In genomic region chr1:90927929-90928574, GRCm38 (mm10) we compare ENCODE assay signal across 11 mouse cellular contexts. TPM values are rescaled to one million over a fixed set of nuclear protein-coding genes. Genes with fewer than 3 reads are reported as not detected.
DNase-seq lines count a peak whose midpoint lies in the region; ATAC-seq lines count a peak whose summit lies in the region.
"Had no signal": no experiment of that assay in that cellular context is flagged by ENCODE, and none has a peak within 500 bp of the region (broad histone marks: within the 10 kb centered on the region; RNA-seq: fewer than 3 reads in every experiment).

No protein-coding gene starts in this region.

- H3K27ac ChIP-seq in heart, embryonic 10.5 days, result peak overlapping the region; percentile 63; the same call in 1 of the 2 replicates
- no peak overlapping the region for H3K27ac ChIP-seq in forebrain, embryonic 15.5 days (replicated peaks)
- no peak overlapping the region for H3K27ac ChIP-seq in liver, embryonic 16.5 days (ENCODE audit: low read length)

- no peaks in the 10 kb centered on the region for H3K9me3 ChIP-seq in heart, embryonic 10.5 days
- no peaks in the 10 kb centered on the region for H3K9me3 ChIP-seq in forebrain, embryonic 15.5 days
- no peaks in the 10 kb centered on the region for H3K9me3 ChIP-seq in liver, embryonic 16.5 days (replicated peaks; ENCODE audit: control insufficient read depth, low read length)

- whole genome bisulfite sequencing in heart, embryonic 10.5 days, result 1% methylated on average over 23 of the region's 23 CpGs
- under 1% methylated on average over 23 of the region's 23 CpGs for WGBS in forebrain, embryonic 15.5 days
- WGBS in liver, embryonic 16.5 days (ENCODE audit: insufficient replicate concordance), result 4% methylated on average over 23 of the region's 23 CpGs

- H3K36me3 ChIP-seq in heart, embryonic 10.5 days, result no peaks in the 10 kb centered on the region
- H3K36me3 ChIP-seq in forebrain, embryonic 15.5 days, result no peaks in the 10 kb centered on the region
- no peaks in the 10 kb centered on the region for H3K36me3 ChIP-seq in liver, embryonic 16.5 days (ENCODE audit: control insufficient read depth, insufficient read depth)

- H3K4me1 ChIP-seq in heart, embryonic 10.5 days, result peaks cover 21% of the 10 kb centered on the region
- H3K4me1 ChIP-seq in forebrain, embryonic 15.5 days, result peaks cover 11% of the 10 kb centered on the region
- H3K4me1 ChIP-seq in liver, embryonic 16.5 days (ENCODE audit: control insufficient read depth, low read depth, low read length), result no peaks in the 10 kb centered on the region; the same call in 1 of the 2 replicates

- peak overlapping the region; percentile 41 for H3K4me2 ChIP-seq in forebrain, embryonic 15.5 days (replicated peaks)
- peak overlapping the region; percentile 12; the same call in 1 of the 2 replicates for H3K4me2 ChIP-seq in liver, embryonic 16.5 days (ENCODE audit: low read depth, low read length)

- peaks cover 12% of the 10 kb centered on the region; the same call in 1 of the 2 replicates for H3K27me3 ChIP-seq in heart, embryonic 10.5 days (ENCODE audit: insufficient read depth, poor library complexity, severe bottlenecking)
- peaks cover 8% of the 10 kb centered on the region; the same call in 1 of the 2 replicates for H3K27me3 ChIP-seq in forebrain, embryonic 15.5 days
- peaks cover 9% of the 10 kb centered on the region for H3K27me3 ChIP-seq in liver, embryonic 16.5 days (ENCODE audit: control insufficient read depth, insufficient read depth, low read depth, low read length)

- 0 out of 2 replicates have a peak overlapping the region, but pooled peaks have one; percentile 20 for H3K9ac ChIP-seq in forebrain, embryonic 15.5 days (replicated peaks)
- H3K9ac ChIP-seq in liver, embryonic 16.5 days (ENCODE audit: low read depth, low read length), result no peak overlapping the region

- DNase-seq in heart, embryonic 10.5 days (ENCODE audit: low spot score), result no peak
- DNase-seq in heart, postnatal 36 days, result no peak
- peak; percentile 29 for DNase-seq in 3134 (ENCODE audit: extremely low read depth, insufficient read length, low spot score)
- DNase-seq in urinary bladder, postnatal 4 days (ENCODE audit: low spot score in 2 of 2), result no peak
- DNase-seq in left cerebral cortex, postnatal 36 days (ENCODE audit: low spot score in 2 of 2), result no peak
- no peak for DNase-seq in thymus, adult 18-20 months

- ATAC-seq in forebrain, embryonic 15.5 days (replicated peaks), result peak; percentile 26; the same call in 1 of the 2 replicates
- ATAC-seq in liver, embryonic 16.5 days (ENCODE audit: low read depth), result no peak

- peak overlapping the region; percentile 62 for H3K4me3 ChIP-seq in heart, embryonic 10.5 days
- peak overlapping the region; percentile 19 for H3K4me3 ChIP-seq in forebrain, embryonic 15.5 days
- H3K4me3 ChIP-seq in liver, embryonic 16.5 days (ENCODE audit: low read depth, low read length), result no peak overlapping the region

- intact Hi-C loops in heart, postnatal 36 days (cut with DNase I), result loop anchor here (1.0 to 10.0 kb wide), 3 partner anchors 21 to 557 kb away; no protein-coding TSS in a partner anchor
- intact Hi-C loops in left cerebral cortex, postnatal 36 days (cut with DNase I), result loop anchor here (2.0 to 10.0 kb wide), 2 partner anchors 29 to 417 kb away; no protein-coding TSS in a partner anchor

RNA-seq across cellular contexts. Expression of gene Mlph, which starts 13.2 kb away (rescaled TPM):
- 0.26 and 0.53 TPM in 2 replicates for polyA plus RNA-seq in heart, embryonic 10.5 days (2016; fragmentation: Nextera tagmentation; extraction: Ambion mirVana)
- total RNA-seq in heart, postnatal 36 days (2021), result under 1 TPM; 0.61 to 0.70 TPM
- 0.11 and 0.45 TPM in 2 replicates for polyA plus RNA-seq in forebrain, embryonic 15.5 days (2015; fragmentation: Nextera tagmentation; extraction: Ambion mirVana)
- 0.05 TPM in 1 of 2 replicates, not detected in the other for polyA plus RNA-seq in liver, embryonic 16.5 days (2015; fragmentation: Nextera tagmentation; extraction: Ambion mirVana)
- total RNA-seq in left cerebral cortex, postnatal 36 days (2021), result 1 to 10 TPM in 1 of 2 experiments, under 1 TPM in 1; 0.69 to 1.1 TPM

RNA-seq across cellular contexts. Expression of gene Prlh, which starts 24.9 kb away (rescaled TPM):
- not detected in 2 replicates for polyA plus RNA-seq in heart, embryonic 10.5 days (2016; fragmentation: Nextera tagmentation; extraction: Ambion mirVana)
- total RNA-seq in heart, postnatal 36 days (2021), result not detected
- polyA plus RNA-seq in forebrain, embryonic 15.5 days (2015; fragmentation: Nextera tagmentation; extraction: Ambion mirVana), result not detected in 2 replicates
- polyA plus RNA-seq in liver, embryonic 16.5 days (2015; fragmentation: Nextera tagmentation; extraction: Ambion mirVana), result not detected in 2 replicates
- total RNA-seq in left cerebral cortex, postnatal 36 days (2021), result not detected
- total RNA-seq: heart, postnatal 10 days had no signal
- polyA plus RNA-seq: brain, embryonic 14.5 days; spleen, adult 2 months had no signal

RNA-seq across cellular contexts. Expression of gene Rab17, which starts 41.4 kb away (rescaled TPM):
- polyA plus RNA-seq in heart, embryonic 10.5 days (2016; fragmentation: Nextera tagmentation; extraction: Ambion mirVana), result 0.71 and 0.94 TPM in 2 replicates
- 1 to 10 TPM; 2.0 to 2.1 TPM for total RNA-seq in heart, postnatal 36 days (2021)
- 0.18 and 0.20 TPM in 2 replicates for polyA plus RNA-seq in forebrain, embryonic 15.5 days (2015; fragmentation: Nextera tagmentation; extraction: Ambion mirVana)
- polyA plus RNA-seq in liver, embryonic 16.5 days (2015; fragmentation: Nextera tagmentation; extraction: Ambion mirVana), result 5.7 and 7.4 TPM in 2 replicates
- not detected for total RNA-seq in left cerebral cortex, postnatal 36 days (2021)
- polyA plus RNA-seq: brain, embryonic 14.5 days had no signal
